Mouse (Mus musculus) sigmoid colon, adult 10 weeks (tissue): ENCODE measurements around the gene Olfr1512. TPM values are rescaled to one million over a fixed set of nuclear protein-coding genes. Genes with fewer than 3 reads are reported as not detected.

Source experiments
- polyA plus RNA-seq: library from polyadenylated mRNA; stranded (reverse); fragments of 350-450 nt; fragmentation: Illumina TruSeq; extraction: RNeasy Lipid Tissue Mini Kit (QIAGEN cat#74804); gene quantifications from one replicate; pipeline ENCODE4 v1.2.3, GENCODE M21; 2014; ENCODE audit warnings: low read depth, low replicate concordance

Olfr1512 gene
- polyA plus RNA-seq = not detected

DNA sequence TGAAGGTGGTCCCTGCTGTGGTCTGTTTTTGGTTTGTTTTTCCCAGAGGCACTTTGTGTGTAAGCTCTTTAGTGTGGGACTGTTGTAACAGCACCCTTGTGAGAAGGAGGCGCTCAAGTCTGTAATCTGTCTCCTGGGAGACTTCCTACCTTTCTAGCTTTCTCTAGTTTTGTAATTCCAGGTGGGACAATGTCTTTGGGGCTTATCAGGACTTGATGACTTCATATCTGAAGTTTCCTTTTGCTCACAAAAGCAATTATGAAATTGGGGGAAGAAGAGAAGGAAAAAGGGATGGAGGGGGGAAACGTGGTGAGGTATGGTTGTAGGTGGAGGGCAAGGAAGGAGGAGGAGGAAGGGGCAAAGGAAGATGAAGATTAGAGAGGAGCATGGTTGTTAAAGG lies at the start of gene Olfr1512:
TSS of gene Olfr1512 (minus strand) at position 101 of the 400 bp plus-strand sequence.

DNA sequence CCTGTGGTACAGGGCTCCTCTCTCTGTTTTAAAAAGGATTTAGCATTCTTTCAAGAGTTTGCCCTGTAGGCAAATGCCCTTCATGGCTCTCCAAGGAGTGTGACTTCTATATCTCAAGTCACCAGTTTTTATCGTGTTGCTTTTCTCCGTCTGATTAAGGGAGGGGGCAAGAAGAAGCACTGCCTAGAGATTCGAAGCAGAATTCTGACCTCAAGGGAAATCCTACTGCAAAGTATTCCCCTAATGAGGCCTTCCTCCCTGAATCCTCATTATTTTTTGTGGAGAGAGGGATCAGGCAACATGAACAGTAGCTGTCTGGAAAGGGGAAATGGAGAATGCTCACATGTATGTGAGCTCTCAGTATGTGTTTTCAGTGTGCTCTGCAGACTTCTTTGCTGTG lies 35.3 kb upstream of the Olfr1512 start, which contains the start of gene Olfr1510:
TSS of gene Olfr1510 (minus strand) at position 101 of the 400 bp plus-strand sequence.

DNA sequence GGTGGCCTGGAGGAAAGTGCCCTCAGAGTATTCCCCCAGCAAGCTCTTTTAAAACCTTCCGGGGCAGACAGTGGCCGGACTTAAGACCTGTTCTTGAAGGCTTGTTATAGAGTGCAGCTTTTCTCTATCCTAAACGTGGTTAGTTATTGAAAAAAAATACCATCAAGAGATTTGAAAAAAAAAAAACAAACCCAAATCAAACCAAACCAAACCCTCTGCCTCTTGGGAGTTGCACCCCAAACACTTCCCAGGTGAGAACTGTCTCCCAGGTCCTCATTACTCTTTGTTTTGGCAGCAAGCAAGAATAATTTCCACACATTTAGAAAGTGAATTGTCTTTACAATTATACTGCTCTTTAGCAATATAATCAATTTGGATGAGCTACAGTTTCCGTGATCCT lies 18.3 kb upstream of the Olfr1512 start, which contains the start of gene Olfr1511:
TSS of gene Olfr1511 (minus strand) at position 101 of the 400 bp plus-strand sequence.

DNA sequence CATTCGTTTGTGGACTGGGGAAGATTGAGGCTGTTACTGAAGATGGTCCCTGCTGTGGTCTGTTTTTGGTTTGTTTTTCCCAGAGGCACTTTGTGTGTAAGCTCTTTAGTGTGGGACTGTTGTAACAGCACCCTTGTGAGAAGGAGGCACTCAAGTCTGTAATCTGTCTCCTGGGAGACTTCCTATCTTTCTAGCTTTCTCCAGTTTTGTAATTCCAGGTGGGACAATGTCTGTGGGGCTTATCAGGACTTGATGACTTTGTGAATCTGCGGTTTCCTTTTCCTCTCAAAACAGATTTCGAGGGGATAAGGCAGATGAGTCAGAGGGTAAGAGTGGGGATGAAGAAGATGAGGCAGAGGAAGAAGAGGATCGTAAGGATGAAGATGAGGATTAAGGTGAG lies 22.7 kb downstream of the Olfr1512 start, which contains the start of gene Olfr1513:
TSS of gene Olfr1513 (minus strand) at position 101 of the 400 bp plus-strand sequence.

DNA sequence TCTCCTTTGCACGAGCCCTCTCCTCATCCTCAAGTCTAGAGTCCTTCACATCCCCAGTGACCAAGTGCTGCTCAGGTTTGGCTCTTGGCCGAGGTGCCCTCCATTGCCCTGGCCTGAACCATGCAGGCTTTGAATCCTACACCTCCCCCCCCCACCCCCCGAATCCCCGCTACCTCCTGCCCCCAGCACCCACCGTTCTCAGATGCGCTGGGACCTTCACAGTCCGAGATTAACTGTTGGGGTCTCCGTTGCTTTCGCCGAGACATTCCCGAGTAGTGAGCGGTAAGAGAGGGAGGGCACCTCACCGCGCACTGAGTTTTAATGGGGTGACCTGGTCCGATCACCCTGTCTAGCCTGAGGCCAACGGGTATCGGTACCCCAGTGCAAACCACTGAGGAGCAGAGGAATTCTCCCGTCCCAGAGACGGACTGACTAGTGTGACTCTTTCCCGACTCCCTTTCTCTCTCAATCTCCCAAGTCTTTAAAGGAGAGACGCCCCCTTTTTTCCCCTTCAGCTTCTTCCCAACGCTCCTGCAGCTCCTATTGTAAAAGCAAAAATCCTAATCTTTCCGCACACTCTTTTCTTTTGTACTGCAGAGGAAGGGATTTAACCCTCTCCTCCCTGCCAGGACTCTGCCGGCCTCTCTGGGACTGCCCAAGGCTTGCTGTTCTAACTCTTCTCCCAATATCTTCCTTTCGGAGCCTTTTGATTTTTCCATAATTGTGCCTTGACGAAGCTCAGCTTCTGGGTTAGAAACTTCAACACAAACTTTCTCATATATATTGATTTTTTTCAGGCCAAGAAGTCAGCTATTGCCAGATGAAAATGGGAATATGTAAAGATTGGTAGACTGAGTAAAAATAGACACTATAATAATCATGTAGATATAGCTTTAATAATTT lies 50.8 kb downstream of the Olfr1512 start, which contains the start of gene Sall2:
TSS of gene Sall2 (minus strand) at position 853 of the 903 bp plus-strand sequence.

Other genes with a start within 250 kb of the Olfr1512 start
- 63.7 TPM for gene Supt16, start 181.8 kb downstream of the Olfr1512 start, polyA plus RNA-seq
- gene Chd8, start 121.4 kb downstream of the Olfr1512 start, polyA plus RNA-seq = 73.2 TPM
- 40.6 TPM for gene Tox4, start 100.0 kb downstream of the Olfr1512 start, polyA plus RNA-seq
- 14.8 TPM for gene Rab2b, start 99.6 kb downstream of the Olfr1512 start, polyA plus RNA-seq
- 53.9 TPM for gene Mettl3, start 74.0 kb downstream of the Olfr1512 start, polyA plus RNA-seq
- 1.3 TPM for gene Sall2, start 50.4 kb downstream of the Olfr1512 start, polyA plus RNA-seq
- not detected for gene Olfr1513, start 22.8 kb downstream of the Olfr1512 start, polyA plus RNA-seq
- not detected for gene Olfr1511, start 18.2 kb upstream of the Olfr1512 start, polyA plus RNA-seq
- not detected for gene Olfr1510, start 35.2 kb upstream of the Olfr1512 start, polyA plus RNA-seq
- not detected for gene Olfr1509, start 63.8 kb upstream of the Olfr1512 start, polyA plus RNA-seq
- gene Olfr1508, start 88.3 kb upstream of the Olfr1512 start, polyA plus RNA-seq = not detected
- not detected for gene Olfr1507, start 116.6 kb upstream of the Olfr1512 start, polyA plus RNA-seq